Mouse (Mus musculus) forebrain, embryonic 14.5 days (tissue): ENCODE results near the gene Luc7l2. TPM values are rescaled to one million over a fixed set of nuclear protein-coding genes. Genes with fewer than 3 reads are reported as not detected.

Experiments
- ATAC-seq: fragments of 200-750 bp; cut with Nextera tagmentation; 2 replicates; pipeline ENCODE4 v1.8.0; 2017; ENCODE audit warnings: mild to moderate bottlenecking, moderate library complexity
- DNase-seq: peaks from one replicate; pipeline ENCODE4 v3.0.0-alpha.2; 2015; ENCODE audit warnings: low spot score
- H3K27ac ChIP-seq: fragments of 300-500 bp; sonication (generic); 2 replicates; pipeline ENCODE4 v1.5.1; 2014; ENCODE audit warnings: low read depth, mild to moderate bottlenecking, control low read depth, low read length, moderate library complexity
- H3K27me3 ChIP-seq: fragments of 300-500 bp; sonication (generic); replicated peaks from 2 replicates; pipeline ENCODE4 v1.6.1; 2014; ENCODE audit warnings: low read length, control low read depth, mixed read lengths; ENCODE audit not compliant: control insufficient read depth, insufficient read depth
- H3K36me3 ChIP-seq: fragments of 300-500 bp; sonication (generic); 2 replicates; pipeline ENCODE4 v1.6.1; 2014; ENCODE audit warnings: low read length, control low read depth; ENCODE audit not compliant: control insufficient read depth, insufficient read depth
- H3K4me1 ChIP-seq: fragments of 300-500 bp; sonication (generic); 2 replicates; pipeline ENCODE4 v1.6.1; 2014; ENCODE audit warnings: antibody characterized with exemption, low read length, control low read depth; ENCODE audit not compliant: control insufficient read depth, insufficient read depth
- H3K4me2 ChIP-seq: fragments of 300-500 bp; sonication (generic); 2 replicates; pipeline ENCODE4 v1.6.1; 2014; ENCODE audit warnings: mild to moderate bottlenecking, control low read depth, low read length
- H3K4me3 ChIP-seq: fragments of 300-500 bp; sonication (generic); 2 replicates; pipeline ENCODE4 v1.5.1; 2014; ENCODE audit warnings: low read depth, low read length, control low read depth
- H3K9ac ChIP-seq: fragments of 300-500 bp; sonication (generic); 2 replicates; pipeline ENCODE4 v1.6.1; 2014; ENCODE audit warnings: mild to moderate bottlenecking, low read length, control low read depth, moderate library complexity
- H3K9me3 ChIP-seq: fragments of 300-500 bp; sonication (generic); replicated peaks from 2 replicates; pipeline ENCODE4 v1.6.1; 2016; ENCODE audit warnings: low read length, control low read depth, mixed read lengths; ENCODE audit not compliant: control insufficient read depth
- WGBS: fragments of 180-500 bp; shearing (Covaris S2); extraction: QIAGEN DNeasy Blood & Tissue Kit; methylation state at CpG from one replicate; pipeline ENCODE4 v1.1.7; 2014; 5-methylcytosine and 5-hydroxymethylcytosine counted together
- polyA plus RNA-seq: library from polyadenylated mRNA; unstranded; fragments of >200 nt; fragmentation: Nextera tagmentation; extraction: Ambion mirVana; gene quantifications from 2 replicates; pipeline ENCODE4 v1.2.1, GENCODE M21; 2014

The Luc7l2 gene
- polyA plus RNA-seq, 1 experiment from 2014 or later: 22.8 TPM

GRCm38 (mm10) chr6:38634461-38634860 is 83.3 kb downstream of the Luc7l2 start:
- Histone ChIP-seq H3K36me3 (no peaks in the 10 kb centered on the region), H3K9ac (no peak overlapping the region), H3K9me3 (no peaks in the 10 kb centered on the region), H3K4me2 (no peak overlapping the region), H3K27ac (no peak overlapping the region), H3K4me1 (peaks cover 7% of the 10 kb centered on the region; the same call in 1 of the 2 replicates), H3K27me3 (peaks cover 40% of the 10 kb centered on the region), H3K4me3 (no peak overlapping the region)
- no peak for DNase-seq
- 78% methylated on average over 8 of the region's 8 CpGs for WGBS
- no peak for ATAC-seq

GRCm38 (mm10) chr6:38635941-38636851 is 85.1 kb downstream of the Luc7l2 start:
- peak; percentile 83 for ATAC-seq

GRCm38 (mm10) chr6:38636852-38637618 is 85.9 kb downstream of the Luc7l2 start, which contains the start of gene Klrg2:
Gene Klrg2 (minus strand): TSS chr6:38637242.
- no peaks in the 10 kb centered on the region for H3K36me3 ChIP-seq
- H3K4me2 ChIP-seq: peak within 1 kb of the TSS; percentile 100
- peak within 1 kb of the TSS; percentile 58 for H3K9ac ChIP-seq
- WGBS: 2% methylated on average over 60 of the region's 60 CpGs
- peaks cover 49% of the 10 kb centered on the region for H3K27me3 ChIP-seq
- peak; percentile 73 for ATAC-seq
- H3K4me3 ChIP-seq: peak within 1 kb of the TSS; percentile 50
- H3K4me1 ChIP-seq: peaks cover 7% of the 10 kb centered on the region; the same call in 1 of the 2 replicates
- H3K27ac ChIP-seq: no peak within 1 kb of the TSS
- no peaks in the 10 kb centered on the region for H3K9me3 ChIP-seq
- peak; percentile 53 for DNase-seq

More at GRCm38 (mm10) chr6:38635941-38636851, 85.1 kb downstream of the Luc7l2 start:
- H3K4me1 ChIP-seq: peaks cover 7% of the 10 kb centered on the region; the same call in 1 of the 2 replicates
- H3K27me3 ChIP-seq: peaks cover 49% of the 10 kb centered on the region
- peak overlapping the region; percentile 58 for H3K9ac ChIP-seq
- DNase-seq: peak; percentile 75
- H3K4me3 ChIP-seq: peak overlapping the region; percentile 50
- H3K9me3 ChIP-seq: no peaks in the 10 kb centered on the region
- no peak overlapping the region for H3K27ac ChIP-seq
- no peaks in the 10 kb centered on the region for H3K36me3 ChIP-seq
- WGBS: under 1% methylated on average over 61 of the region's 72 CpGs
- peak overlapping the region; percentile 100 for H3K4me2 ChIP-seq

- DNase-seq (no peak), ATAC-seq (no peak)
- no peak overlapping the region for H3K4me3 ChIP-seq
- H3K27ac ChIP-seq: no peak overlapping the region
- no peak overlapping the region for H3K4me2 ChIP-seq
- no peaks in the 10 kb centered on the region for H3K36me3 ChIP-seq
- H3K9me3 ChIP-seq: no peaks in the 10 kb centered on the region
- peaks cover 37% of the 10 kb centered on the region for H3K27me3 ChIP-seq
- peaks cover 7% of the 10 kb centered on the region; the same call in 1 of the 2 replicates for H3K4me1 ChIP-seq
- WGBS: 79% methylated on average over 11 of the region's 11 CpGs
- no peak overlapping the region for H3K9ac ChIP-seq
Observed at GRCm38 (mm10) chr6:38640401-38640800, 89.3 kb downstream of the Luc7l2 start.

GRCm38 (mm10) chr6:38641228-38641627 is 90.1 kb downstream of the Luc7l2 start:
- Histone ChIP-seq H3K4me2 (no peak overlapping the region), H3K4me1 (peaks cover 4% of the 10 kb centered on the region; the same call in 1 of the 2 replicates), H3K27me3 (peaks cover 30% of the 10 kb centered on the region), H3K9me3 (no peaks in the 10 kb centered on the region), H3K4me3 (no peak overlapping the region), H3K27ac (no peak overlapping the region), H3K9ac (no peak overlapping the region), H3K36me3 (no peaks in the 10 kb centered on the region)
- ATAC-seq (no peak), DNase-seq (no peak)
- WGBS: 68% methylated on average over 5 of the region's 5 CpGs

GRCm38 (mm10) chr6:38641645-38642044 is 90.5 kb downstream of the Luc7l2 start:
- peaks cover 26% of the 10 kb centered on the region for H3K27me3 ChIP-seq
- H3K9ac ChIP-seq: no peak overlapping the region
- no peak overlapping the region for H3K4me2 ChIP-seq
- H3K4me1 ChIP-seq: peaks cover 4% of the 10 kb centered on the region; the same call in 1 of the 2 replicates
- H3K4me3 ChIP-seq: no peak overlapping the region
- no peak for DNase-seq
- no peaks in the 10 kb centered on the region for H3K36me3 ChIP-seq
- WGBS: 59% methylated on average over 5 of the region's 5 CpGs
- no peaks in the 10 kb centered on the region for H3K9me3 ChIP-seq
- no peak for ATAC-seq
- H3K27ac ChIP-seq: no peak overlapping the region

- Histone ChIP-seq H3K27ac (no peak overlapping the region), H3K4me2 (no peak overlapping the region), H3K36me3 (no peaks in the 10 kb centered on the region), H3K4me3 (no peak overlapping the region), H3K4me1 (no peaks in the 10 kb centered on the region), H3K27me3 (peaks cover 17% of the 10 kb centered on the region), H3K9ac (no peak overlapping the region), H3K9me3 (no peaks in the 10 kb centered on the region)
- WGBS: 80% methylated on average over 5 of the region's 5 CpGs
- ATAC-seq (no peak), DNase-seq (no peak)
Observed at GRCm38 (mm10) chr6:38642593-38642992, 91.5 kb downstream of the Luc7l2 start.

GRCm38 (mm10) chr6:38643039-38643438 is 91.9 kb downstream of the Luc7l2 start:
- Histone ChIP-seq H3K4me3 (no peak overlapping the region), H3K27ac (no peak overlapping the region), H3K9ac (no peak overlapping the region), H3K9me3 (no peaks in the 10 kb centered on the region), H3K36me3 (no peaks in the 10 kb centered on the region), H3K4me1 (no peaks in the 10 kb centered on the region), H3K27me3 (peaks cover 13% of the 10 kb centered on the region; the same call in 1 of the 2 replicates), H3K4me2 (no peak overlapping the region)
- 65% methylated on average over 3 of the region's 3 CpGs for WGBS
- no peak for ATAC-seq
- no peak for DNase-seq
